Comparison of ENCODE assay signal across 8 mouse cellular contexts in genomic region chr10:8715679-8716284, GRCm38 (mm10).
DNase-seq lines count a peak whose midpoint lies in the region; ATAC-seq and TF ChIP-seq lines count a peak whose summit lies in the region.

No protein-coding gene starts in this region.

- H3K36me3 ChIP-seq in ES-Bruce4 (ENCODE audit: control insufficient read depth, insufficient read depth, low read length, poor library complexity, severe bottlenecking), result no peaks in the 10 kb centered on the region
- no peaks in the 10 kb centered on the region for H3K36me3 ChIP-seq in forebrain, postnatal 0 days (ENCODE audit: insufficient read depth)

- no peak overlapping the region for H3K27ac ChIP-seq in ES-Bruce4 (ENCODE audit: insufficient read depth, low read length)
- H3K27ac ChIP-seq in forebrain, postnatal 0 days (ENCODE audit: low read depth, low read length), result no peak overlapping the region

- H3K27me3 ChIP-seq in ES-Bruce4 (ENCODE audit: control insufficient read depth, insufficient read depth, low read length, poor library complexity, severe bottlenecking), result peaks cover 1% of the 10 kb centered on the region; the same call in 1 of the 2 replicates
- H3K27me3 ChIP-seq in forebrain, postnatal 0 days (ENCODE audit: insufficient read depth, low read length), result no peaks in the 10 kb centered on the region

- no peak for TF ChIP-seq EP300 in ES-Bruce4 (IDR thresholded peaks at IDR 0.05; ENCODE audit: insufficient read depth, low read depth, low read length)

- no peak overlapping the region for H3K9ac ChIP-seq in ES-Bruce4 (ENCODE audit: low read depth, poor library complexity, severe bottlenecking)
- no peak overlapping the region for H3K9ac ChIP-seq in forebrain, postnatal 0 days

- peak; percentile 87 for TF ChIP-seq CTCF in ES-Bruce4 (IDR thresholded peaks at IDR 0.05; ENCODE audit: low read depth, low read length)
- peak; percentile 91 for TF ChIP-seq CTCF in forebrain, postnatal 0 days (IDR thresholded peaks at IDR 0.05; ENCODE audit: low read depth)
- TF ChIP-seq CTCF in lung, adult 2 months (IDR thresholded peaks at IDR 0.05; ENCODE audit: insufficient read depth, low read length), result peak; percentile 79

- H3K4me3 ChIP-seq in ES-Bruce4 (ENCODE audit: low read depth, low read length), result no peak overlapping the region
- H3K4me3 ChIP-seq in forebrain, postnatal 0 days (ENCODE audit: low read depth, low read length), result no peak overlapping the region
- H3K4me3 ChIP-seq in lung, adult 2 months (replicated peaks; ENCODE audit: extremely low read depth, low read depth, low read length), result no peak overlapping the region

- WGBS in forebrain, postnatal 0 days, result 18% methylated on average over 12 of the region's 12 CpGs
- 16% methylated on average over 12 of the region's 12 CpGs for whole genome bisulfite sequencing in lung, adult 2 months

- peak; percentile 89 for ATAC-seq in cerebellum, adult (ENCODE audit: insufficient number of reproducible peaks, low FRiP score, low TSS enrichment)
- peak; percentile 80 for ATAC-seq in forebrain, postnatal 0 days
- 0 out of 2 replicates have a peak, but pooled peaks have one; percentile 36 for ATAC-seq in neutrophil, adult 5-6 weeks (ENCODE audit: extremely low read depth, insufficient number of reproducible peaks, low FRiP score, poor library complexity, severe bottlenecking)

- H3K4me2 ChIP-seq in forebrain, postnatal 0 days (ENCODE audit: low read depth), result no peak overlapping the region

- peak; percentile 81 for DNase-seq in forebrain, postnatal 0 days
- peak; percentile 85 for DNase-seq in heart, postnatal 4 days
- DNase-seq in layer of hippocampus, adult 11-12 months (ENCODE audit: low spot score), result peak; percentile 81
- peak; percentile 69 for DNase-seq in lung, adult 2 months
- peak; percentile 90 for DNase-seq in testis, postnatal 10 days (ENCODE audit: low spot score)

- no peak for TF ChIP-seq POLR2A in ES-Bruce4 (IDR thresholded peaks at IDR 0.05; ENCODE audit: insufficient read depth, low read length)
- TF ChIP-seq POLR2A in lung, adult 2 months (IDR thresholded peaks at IDR 0.05; ENCODE audit: borderline replicate concordance, extremely low read depth, low read depth, low read length), result no peak

- H3K4me1 ChIP-seq in ES-Bruce4 (ENCODE audit: control insufficient read depth, insufficient read depth, low read length), result no peaks in the 10 kb centered on the region
- H3K4me1 ChIP-seq in forebrain, postnatal 0 days (ENCODE audit: insufficient read depth), result no peaks in the 10 kb centered on the region
- H3K4me1 ChIP-seq in lung, adult 2 months (ENCODE audit: control insufficient read depth, insufficient read depth, low read length), result 0 out of 2 replicates have a peak, but pooled peaks cover 2% of the 10 kb centered on the region

- H3K9me3 ChIP-seq in ES-Bruce4 (replicated peaks; ENCODE audit: control insufficient read depth, insufficient read depth, low read length, poor library complexity, severe bottlenecking), result no peaks in the 10 kb centered on the region
- H3K9me3 ChIP-seq in forebrain, postnatal 0 days (ENCODE audit: low read length), result no peaks in the 10 kb centered on the region

Comparison
In these comparisons a context has a peak if more than half of its experiments do, and no peak if none do; other contexts are left out.
1. ATAC-seq: peak in every context shown above with its lines; median percentile 89 in cerebellum, adult; 80 in forebrain, postnatal 0 days; 36 in neutrophil, adult 5-6 weeks.